Mouse (Mus musculus): ENCODE measurements around the gene Tex44. TPM values are rescaled to one million over a fixed set of nuclear protein-coding genes. Genes with fewer than 3 reads are reported as not detected.

The Tex44 gene
- polyA plus RNA-seq, 1 experiment from 2014 or later = not detected

- no peaks in the 10 kb centered on the region for H3K36me3 ChIP-seq (ENCODE audit: control insufficient read depth, insufficient read depth, low read length)
- H3K27me3 ChIP-seq (replicated peaks; ENCODE audit: control insufficient read depth, insufficient read depth, low read length) = 0 out of 2 replicates have a peak, but pooled peaks cover 3% of the 10 kb centered on the region
- H3K27ac ChIP-seq (ENCODE audit: low read depth, low read length) = peak overlapping the region; percentile 98
- H3K4me1 ChIP-seq (replicated peaks; ENCODE audit: control insufficient read depth, insufficient read depth, low read length) = peaks cover 34% of the 10 kb centered on the region
- peak overlapping the region; percentile 59 for H3K4me3 ChIP-seq (ENCODE audit: low read depth, low read length)
- no peaks in the 10 kb centered on the region for H3K9me3 ChIP-seq (ENCODE audit: control insufficient read depth, low read length)
- H3K4me2 ChIP-seq = peak overlapping the region; percentile 95
- DNase-seq (ENCODE audit: low spot score) (peak; percentile 46), ATAC-seq (replicated peaks; ENCODE audit: low FRiP score) (no peak)
- 51% methylated on average over 8 of the region's 8 CpGs for WGBS
- peak overlapping the region; percentile 96 for H3K9ac ChIP-seq (ENCODE audit: low read depth, low read length)
These were observed 17.4 kb downstream of the Tex44 start for GRCm38 (mm10) chr1:86443386-86444172.

DNA sequence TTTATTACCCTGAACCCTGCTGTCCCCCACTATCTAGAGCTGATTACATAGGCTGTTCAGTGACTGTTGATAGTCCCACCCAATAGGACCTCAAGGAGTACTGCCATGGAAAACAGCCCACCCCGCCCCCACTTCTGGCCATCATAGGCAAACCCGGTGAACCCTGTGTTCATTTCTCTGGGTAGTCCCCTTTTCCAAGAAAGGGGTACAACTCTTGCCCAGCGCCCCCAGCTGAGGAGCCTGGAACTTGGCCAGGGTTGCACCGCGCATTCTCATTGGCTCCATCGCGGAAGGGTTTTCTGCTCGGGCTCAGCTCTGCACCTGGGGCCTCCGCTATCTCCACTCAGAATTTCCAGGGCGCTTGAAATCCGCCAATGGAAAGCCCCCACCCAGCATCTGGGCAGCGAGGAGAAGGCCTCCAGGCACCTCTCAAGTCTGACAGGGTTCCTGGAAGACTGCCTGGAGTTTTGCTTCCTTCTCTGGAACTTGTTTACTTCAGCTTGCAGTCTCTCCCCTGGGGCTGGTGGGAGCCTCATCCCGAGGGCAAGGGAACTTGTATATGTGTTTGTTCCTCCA is 21.6 kb downstream of the Tex44 start:
- 0 out of 2 replicates have a peak overlapping the region, but pooled peaks have one; percentile 19 for H3K27ac ChIP-seq (ENCODE audit: low read depth, low read length)
- no peak for ATAC-seq (replicated peaks; ENCODE audit: low FRiP score)
- 0 out of 2 replicates have a peak overlapping the region, but pooled peaks have one; percentile 1 for H3K4me2 ChIP-seq
- no peaks in the 10 kb centered on the region for H3K9me3 ChIP-seq (ENCODE audit: control insufficient read depth, low read length)
- H3K36me3 ChIP-seq (ENCODE audit: control insufficient read depth, insufficient read depth, low read length) = no peaks in the 10 kb centered on the region
- WGBS = 49% methylated on average over 13 of the region's 13 CpGs
- DNase-seq (ENCODE audit: low spot score) = no peak
- no peak overlapping the region for H3K9ac ChIP-seq (ENCODE audit: low read depth, low read length)
- peaks cover 23% of the 10 kb centered on the region for H3K4me1 ChIP-seq (replicated peaks; ENCODE audit: control insufficient read depth, insufficient read depth, low read length)
- H3K27me3 ChIP-seq (replicated peaks; ENCODE audit: control insufficient read depth, insufficient read depth, low read length) = no peaks in the 10 kb centered on the region
- H3K4me3 ChIP-seq (ENCODE audit: low read depth, low read length) = no peak overlapping the region

DNA sequence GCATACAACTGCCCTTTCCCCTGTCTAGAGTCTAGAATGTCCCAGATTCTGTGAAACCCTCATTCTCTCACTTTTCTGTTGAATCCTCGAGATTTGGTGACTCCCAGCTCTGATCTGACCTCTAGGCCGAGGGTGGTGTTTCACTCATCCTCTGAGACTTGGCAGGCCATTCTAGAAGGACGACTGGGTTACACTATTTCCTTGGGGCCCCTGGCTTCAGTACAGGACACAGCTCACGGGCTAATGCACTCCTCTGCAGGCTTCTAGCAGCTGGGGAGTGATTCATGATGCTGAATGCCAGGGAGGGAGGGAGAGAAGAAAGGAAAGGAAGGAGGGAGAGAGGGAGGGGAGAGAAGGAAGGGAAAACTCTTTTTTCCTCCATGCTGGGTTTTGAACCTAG is 22.1 kb downstream of the Tex44 start:
- H3K9ac ChIP-seq (ENCODE audit: low read depth, low read length) = no peak overlapping the region
- 39% methylated on average over 4 of the region's 4 CpGs for WGBS
- no peaks in the 10 kb centered on the region for H3K9me3 ChIP-seq (ENCODE audit: control insufficient read depth, low read length)
- ATAC-seq (replicated peaks; ENCODE audit: low FRiP score) (no peak), DNase-seq (ENCODE audit: low spot score) (no peak)
- no peaks in the 10 kb centered on the region for H3K36me3 ChIP-seq (ENCODE audit: control insufficient read depth, insufficient read depth, low read length)
- H3K27ac ChIP-seq (ENCODE audit: low read depth, low read length) = no peak overlapping the region
- no peaks in the 10 kb centered on the region for H3K27me3 ChIP-seq (replicated peaks; ENCODE audit: control insufficient read depth, insufficient read depth, low read length)
- H3K4me2 ChIP-seq = no peak overlapping the region
- H3K4me3 ChIP-seq (ENCODE audit: low read depth, low read length) = no peak overlapping the region
- peaks cover 18% of the 10 kb centered on the region for H3K4me1 ChIP-seq (replicated peaks; ENCODE audit: control insufficient read depth, insufficient read depth, low read length)

GRCm38 (mm10) chr1:86449966-86450365 is 23.8 kb downstream of the Tex44 start:
- Histone ChIP-seq H3K4me1 (replicated peaks; ENCODE audit: control insufficient read depth, insufficient read depth, low read length) (peaks cover 7% of the 10 kb centered on the region), H3K36me3 (ENCODE audit: control insufficient read depth, insufficient read depth, low read length) (no peaks in the 10 kb centered on the region), H3K9ac (ENCODE audit: low read depth, low read length) (no peak overlapping the region), H3K4me3 (ENCODE audit: low read depth, low read length) (no peak overlapping the region), H3K9me3 (ENCODE audit: control insufficient read depth, low read length) (no peaks in the 10 kb centered on the region), H3K27me3 (replicated peaks; ENCODE audit: control insufficient read depth, insufficient read depth, low read length) (no peaks in the 10 kb centered on the region), H3K4me2 (no peak overlapping the region), H3K27ac (ENCODE audit: low read depth, low read length) (no peak overlapping the region)
- WGBS = 52% methylated on average over 6 of the region's 6 CpGs
- DNase-seq (ENCODE audit: low spot score) (no peak), ATAC-seq (replicated peaks; ENCODE audit: low FRiP score) (no peak)

DNA sequence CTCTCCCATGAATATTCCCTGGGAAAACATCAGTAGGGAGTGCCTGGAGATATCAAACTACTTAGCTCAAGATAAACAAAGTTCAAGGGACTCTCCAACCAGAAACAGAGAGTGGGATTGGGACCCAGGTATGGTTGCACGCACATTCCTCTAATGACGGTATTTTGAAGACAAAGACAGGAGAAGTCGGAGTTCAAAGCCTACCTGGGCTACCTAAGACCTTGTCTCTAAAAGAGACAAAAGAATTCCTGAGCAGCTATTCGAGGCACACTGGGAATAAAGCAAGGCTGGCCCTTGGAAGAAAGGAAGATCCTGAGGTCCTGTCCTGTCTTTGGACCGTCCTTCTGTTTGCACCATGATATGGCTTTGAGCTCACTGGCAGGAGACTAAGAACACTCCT is 26.6 kb downstream of the Tex44 start:
- H3K27me3 ChIP-seq (replicated peaks; ENCODE audit: control insufficient read depth, insufficient read depth, low read length) = no peaks in the 10 kb centered on the region
- H3K4me3 ChIP-seq (ENCODE audit: low read depth, low read length) = no peak overlapping the region
- no peak overlapping the region for H3K27ac ChIP-seq (ENCODE audit: low read depth, low read length)
- H3K4me1 ChIP-seq (replicated peaks; ENCODE audit: control insufficient read depth, insufficient read depth, low read length) = peaks cover 3% of the 10 kb centered on the region; the same call in 1 of the 2 replicates
- H3K36me3 ChIP-seq (ENCODE audit: control insufficient read depth, insufficient read depth, low read length) = no peaks in the 10 kb centered on the region
- no peak overlapping the region for H3K9ac ChIP-seq (ENCODE audit: low read depth, low read length)
- DNase-seq (ENCODE audit: low spot score) = no peak
- WGBS = 69% methylated on average over 5 of the region's 5 CpGs
- no peaks in the 10 kb centered on the region for H3K9me3 ChIP-seq (ENCODE audit: control insufficient read depth, low read length)
- H3K4me2 ChIP-seq = no peak overlapping the region
- no peak for ATAC-seq (replicated peaks; ENCODE audit: low FRiP score)

DNA sequence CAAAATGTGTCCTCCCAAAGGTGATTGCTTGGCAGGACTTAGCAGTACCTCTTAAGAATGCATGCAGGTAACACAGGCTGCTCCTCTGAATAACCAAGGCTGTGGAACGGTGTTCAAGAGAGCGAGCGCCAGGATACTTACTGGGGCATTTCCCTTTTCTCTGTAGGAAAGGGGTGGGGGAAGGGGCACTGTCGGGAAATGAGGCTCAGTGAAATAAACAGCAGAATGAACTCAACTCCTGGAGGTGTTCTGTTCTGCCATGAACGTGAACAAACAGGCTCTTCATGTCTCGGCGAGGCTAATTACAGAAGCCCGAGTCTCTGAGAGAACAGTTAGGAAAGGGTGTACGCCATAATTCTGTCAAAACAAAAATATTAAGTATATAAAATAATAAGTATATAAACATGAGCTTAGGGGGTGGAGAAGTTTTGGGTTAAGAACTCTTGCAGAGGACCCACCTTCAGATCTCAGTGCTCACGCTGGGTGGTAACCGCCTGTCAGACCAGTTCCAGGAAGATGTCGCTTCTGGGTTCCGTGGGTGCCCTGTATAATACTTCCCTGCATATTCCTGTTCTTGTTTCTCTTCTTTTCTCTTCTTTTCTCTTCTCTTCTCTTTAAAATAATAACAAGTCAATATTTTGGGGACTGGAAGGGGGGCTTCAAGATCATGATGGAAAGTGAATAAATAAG is 30.9 kb downstream of the Tex44 start:
- 0 out of 2 replicates have a peak, but pooled peaks cover 2% of the 10 kb centered on the region for H3K4me1 ChIP-seq (replicated peaks; ENCODE audit: control insufficient read depth, insufficient read depth, low read length)
- no peaks in the 10 kb centered on the region for H3K27me3 ChIP-seq (replicated peaks; ENCODE audit: control insufficient read depth, insufficient read depth, low read length)
- no peak overlapping the region for H3K9ac ChIP-seq (ENCODE audit: low read depth, low read length)
- no peaks in the 10 kb centered on the region for H3K36me3 ChIP-seq (ENCODE audit: control insufficient read depth, insufficient read depth, low read length)
- WGBS = 52% methylated on average over 13 of the region's 13 CpGs
- ATAC-seq (replicated peaks; ENCODE audit: low FRiP score) = no peak
- DNase-seq (ENCODE audit: low spot score) = no peak
- H3K4me2 ChIP-seq = peak overlapping the region; percentile 23
- no peak overlapping the region for H3K4me3 ChIP-seq (ENCODE audit: low read depth, low read length)
- no peaks in the 10 kb centered on the region for H3K9me3 ChIP-seq (ENCODE audit: control insufficient read depth, low read length)
- no peak overlapping the region for H3K27ac ChIP-seq (ENCODE audit: low read depth, low read length)

GRCm38 (mm10) chr1:86459371-86459770 is 33.2 kb downstream of the Tex44 start:
- no peaks in the 10 kb centered on the region for H3K9me3 ChIP-seq (ENCODE audit: control insufficient read depth, low read length)
- no peak overlapping the region for H3K4me2 ChIP-seq
- ATAC-seq (replicated peaks; ENCODE audit: low FRiP score) = no peak
- H3K27ac ChIP-seq (ENCODE audit: low read depth, low read length) = no peak overlapping the region
- WGBS = 84% methylated on average over 4 of the region's 4 CpGs
- no peak for DNase-seq (ENCODE audit: low spot score)
- no peaks in the 10 kb centered on the region for H3K36me3 ChIP-seq (ENCODE audit: control insufficient read depth, insufficient read depth, low read length)
- no peaks in the 10 kb centered on the region for H3K27me3 ChIP-seq (replicated peaks; ENCODE audit: control insufficient read depth, insufficient read depth, low read length)
- H3K9ac ChIP-seq (ENCODE audit: low read depth, low read length) = no peak overlapping the region
- no peak overlapping the region for H3K4me3 ChIP-seq (ENCODE audit: low read depth, low read length)
- H3K4me1 ChIP-seq (replicated peaks; ENCODE audit: control insufficient read depth, insufficient read depth, low read length) = 0 out of 2 replicates have a peak, but pooled peaks cover 2% of the 10 kb centered on the region

GRCm38 (mm10) chr1:86464223-86464874 is 38.2 kb downstream of the Tex44 start:
- Histone ChIP-seq H3K27ac (ENCODE audit: low read depth, low read length) (no peak overlapping the region), H3K9me3 (ENCODE audit: control insufficient read depth, low read length) (no peaks in the 10 kb centered on the region), H3K9ac (ENCODE audit: low read depth, low read length) (0 out of 2 replicates have a peak overlapping the region, but pooled peaks have one; percentile 1), H3K4me2 (no peak overlapping the region), H3K36me3 (ENCODE audit: control insufficient read depth, insufficient read depth, low read length) (no peaks in the 10 kb centered on the region), H3K27me3 (replicated peaks; ENCODE audit: control insufficient read depth, insufficient read depth, low read length) (no peaks in the 10 kb centered on the region), H3K4me3 (ENCODE audit: low read depth, low read length) (no peak overlapping the region), H3K4me1 (replicated peaks; ENCODE audit: control insufficient read depth, insufficient read depth, low read length) (0 out of 2 replicates have a peak, but pooled peaks cover 2% of the 10 kb centered on the region)
- WGBS = 74% methylated on average over 9 of the region's 9 CpGs
- ATAC-seq (replicated peaks; ENCODE audit: low FRiP score) = no peak
- DNase-seq (ENCODE audit: low spot score) = no peak

Measured in liver, embryonic 11.5 days (tissue).